Mouse (Mus musculus): ENCODE results near the gene Nmnat1.

DNA sequence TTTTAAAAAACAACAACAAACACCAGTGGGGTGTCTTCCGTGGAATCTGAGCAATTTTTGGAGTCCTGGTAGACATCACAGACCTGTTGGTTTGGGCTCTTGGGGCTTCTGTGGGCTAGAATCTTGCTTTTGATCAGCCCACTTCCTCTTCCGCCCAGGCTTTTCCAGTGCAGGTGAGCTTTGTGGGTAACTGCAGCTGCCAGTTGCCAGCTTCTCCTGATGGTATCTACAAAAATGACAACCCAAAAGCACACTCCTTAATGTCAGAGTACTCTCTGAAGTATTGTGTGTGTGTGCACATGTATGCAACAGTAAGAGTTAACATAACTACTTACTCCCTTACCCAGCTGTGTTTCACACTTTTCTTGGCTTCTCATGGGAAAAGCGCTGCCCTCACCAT lies 15.4 kb downstream of the Nmnat1 start:
- TF ChIP-seq CTCF (IDR thresholded peaks at IDR 0.05; ENCODE audit: borderline replicate concordance, insufficient read depth, low read depth, low read length), result no peak
- no peak for TF ChIP-seq POLR2A (IDR thresholded peaks at IDR 0.05; ENCODE audit: borderline replicate concordance, insufficient read depth, low read length)
